In the genomic region with DNA sequence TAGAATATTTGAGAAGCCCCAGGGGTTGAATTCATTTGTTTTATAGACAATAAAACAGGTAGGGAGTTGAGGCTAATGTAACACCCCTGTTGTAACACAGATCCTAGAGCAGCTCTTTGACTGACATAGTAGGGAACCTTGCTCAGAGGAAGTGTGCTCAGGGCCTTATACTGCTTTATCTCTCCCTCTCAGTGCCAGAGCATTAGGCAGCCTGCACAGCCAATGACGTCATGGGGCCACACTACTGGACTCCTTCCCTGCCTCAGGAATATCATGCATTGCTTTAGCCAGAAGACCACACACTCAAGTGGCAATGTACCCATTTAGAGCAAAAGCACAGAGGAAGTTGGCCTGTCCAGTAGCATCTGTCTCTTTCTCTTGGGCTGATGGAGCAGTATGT, we compare ENCODE assay signal across 34 mouse cellular contexts.
"Had no signal": no experiment of that assay in that cellular context is flagged by ENCODE, and none has a peak within 500 bp of the region (broad histone marks: within the 10 kb centered on the region; RNA-seq: fewer than 3 reads in every experiment).

No protein-coding gene starts in this region.

- DNase-seq: heart, postnatal 10 days; heart, postnatal 14 days; heart, postnatal 36 days; heart, postnatal 4 days; kidney, adult 11 months; kidney, adult 18-20 months; kidney, adult 2 months; kidney, adult 8-10 months; kidney, adult 9 months; kidney, postnatal 10 days; kidney, postnatal 14 days; kidney, postnatal 25 days; kidney, postnatal 36 days; kidney, postnatal 4 days; layer of hippocampus, adult 9-11 months; layer of hippocampus, postnatal 36 days had no signal

- H3K9ac ChIP-seq: heart, embryonic 12.5 days; heart, embryonic 13.5 days; heart, embryonic 15.5 days; hindbrain, embryonic 12.5 days; hindbrain, embryonic 13.5 days; hindbrain, embryonic 14.5 days; hindbrain, embryonic 15.5 days; intestine, embryonic 15.5 days; kidney, embryonic 15.5 days had no signal

- H3K27ac ChIP-seq: heart, embryonic 10.5 days; heart, embryonic 13.5 days; heart, embryonic 15.5 days; hindbrain, embryonic 10.5 days; hindbrain, embryonic 12.5 days; hindbrain, embryonic 13.5 days; hindbrain, embryonic 14.5 days; hindbrain, embryonic 15.5 days; hindbrain, postnatal 0 days; intestine, embryonic 15.5 days; kidney, embryonic 15.5 days; kidney, postnatal 0 days; layer of hippocampus, adult 2 months had no signal

- ATAC-seq: hindbrain, embryonic 16.5 days; hindbrain, postnatal 0 days; inflammation-experienced regulatory T-cells, adult 6 months; intestine, embryonic 15.5 days; intestine, embryonic 16.5 days; intestine, postnatal 0 days had no signal

- H3K27me3 ChIP-seq: heart, embryonic 13.5 days; heart, embryonic 15.5 days; hindbrain, embryonic 12.5 days; hindbrain, embryonic 13.5 days; hindbrain, embryonic 15.5 days; intestine, embryonic 15.5 days; kidney, embryonic 15.5 days had no signal

- H3K4me1 ChIP-seq: hindbrain, embryonic 12.5 days; hindbrain, embryonic 15.5 days; kidney, embryonic 15.5 days had no signal

- H3K4me3 ChIP-seq: heart, embryonic 10.5 days; heart, embryonic 12.5 days; heart, embryonic 13.5 days; heart, embryonic 15.5 days; hindbrain, embryonic 10.5 days; hindbrain, embryonic 12.5 days; hindbrain, embryonic 13.5 days; hindbrain, embryonic 15.5 days; intestine, embryonic 15.5 days; kidney, embryonic 15.5 days; layer of hippocampus, adult 2 months had no signal

- H3K9me3 ChIP-seq: heart, embryonic 10.5 days; heart, embryonic 12.5 days; heart, embryonic 13.5 days; heart, embryonic 15.5 days; hindbrain, embryonic 10.5 days; hindbrain, embryonic 12.5 days; hindbrain, embryonic 13.5 days; hindbrain, embryonic 15.5 days; intestine, embryonic 15.5 days; kidney, embryonic 15.5 days had no signal

- H3K4me2 ChIP-seq: heart, embryonic 12.5 days; heart, embryonic 13.5 days; heart, embryonic 15.5 days; hindbrain, embryonic 12.5 days; hindbrain, embryonic 13.5 days; hindbrain, embryonic 14.5 days; hindbrain, embryonic 15.5 days; intestine, embryonic 15.5 days; kidney, embryonic 15.5 days had no signal

- H3K36me3 ChIP-seq: heart, embryonic 10.5 days; heart, embryonic 12.5 days; heart, embryonic 13.5 days; heart, embryonic 15.5 days; hindbrain, embryonic 10.5 days; hindbrain, embryonic 12.5 days; hindbrain, embryonic 13.5 days; hindbrain, embryonic 15.5 days; intestine, embryonic 15.5 days; kidney, embryonic 15.5 days had no signal
